Mouse (Mus musculus): ENCODE data around the gene 9430015G10Rik. TPM values are rescaled to one million over a fixed set of nuclear protein-coding genes. Genes with fewer than 3 reads are reported as not detected.

9430015G10Rik gene
- polyA plus RNA-seq, 1 experiment from 2014 or later: 38.4 TPM

DNA sequence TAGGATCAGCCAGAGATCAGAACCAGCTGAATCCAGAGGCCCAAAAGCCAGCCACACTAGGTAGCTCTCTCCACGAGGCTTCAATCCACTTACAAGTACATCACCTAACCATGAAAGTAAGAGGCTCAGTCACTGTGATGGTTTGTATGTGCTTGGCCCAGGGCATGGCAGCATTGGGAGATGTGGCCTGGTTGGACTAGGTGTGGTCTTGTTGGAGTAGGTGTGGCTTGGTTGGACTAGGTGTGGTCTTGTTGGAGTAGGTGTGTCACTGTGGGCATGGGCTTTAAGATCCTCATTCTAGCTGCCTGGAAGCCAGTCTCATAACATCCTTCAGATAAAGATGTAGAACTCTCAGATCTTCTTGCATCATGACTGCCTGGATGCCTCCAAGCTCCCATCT lies 18.5 kb upstream of the 9430015G10Rik start:
- Histone ChIP-seq H3K4me2 (replicated peaks; ENCODE audit: low read depth, low read length) (no peak overlapping the region), H3K36me3 (ENCODE audit: control insufficient read depth, insufficient read depth, low read length) (no peaks in the 10 kb centered on the region), H3K27ac (ENCODE audit: low read length) (no peak overlapping the region), H3K9me3 (ENCODE audit: control insufficient read depth, low read depth, low read length) (no peaks in the 10 kb centered on the region), H3K4me1 (ENCODE audit: control insufficient read depth, insufficient read depth, low read length) (no peaks in the 10 kb centered on the region), H3K27me3 (ENCODE audit: control insufficient read depth, insufficient read depth, low read length) (no peaks in the 10 kb centered on the region), H3K9ac (replicated peaks; ENCODE audit: low read depth, low read length) (no peak overlapping the region), H3K4me3 (ENCODE audit: low read depth, low read length) (no peak overlapping the region)
- ATAC-seq (ENCODE audit: insufficient number of reproducible peaks, insufficient read depth, low FRiP score, low read depth): no peak
- 69% methylated on average over 1 of the region's 1 CpGs for WGBS

- WGBS: 80% methylated on average over 1 of the region's 1 CpGs
- ATAC-seq (ENCODE audit: insufficient number of reproducible peaks, insufficient read depth, low FRiP score, low read depth): no peak
These were observed 17.0 kb upstream of the 9430015G10Rik start for GRCm38 (mm10) chr4:156092765-156093164.

DNA sequence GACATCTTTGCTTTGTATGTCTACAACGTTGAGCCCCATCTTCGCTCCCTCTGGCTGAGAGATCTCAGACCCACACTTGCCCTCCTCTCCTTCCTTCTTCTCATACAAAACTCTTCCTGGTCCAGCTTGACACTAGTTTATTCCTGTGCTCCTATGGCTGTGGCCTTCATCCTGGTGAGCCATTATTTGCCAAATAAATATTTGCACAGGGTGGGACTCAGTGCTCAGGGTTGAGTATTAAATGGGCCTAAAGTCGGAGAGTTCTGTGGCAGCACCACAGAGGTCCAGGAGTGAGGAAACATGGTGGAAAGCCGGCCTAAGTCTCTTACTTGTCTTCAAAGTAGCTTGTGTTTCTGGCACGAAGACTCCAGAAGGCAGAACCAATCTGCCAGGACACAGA lies 16.0 kb upstream of the 9430015G10Rik start:
- no peak overlapping the region for H3K27ac ChIP-seq (ENCODE audit: low read length)
- H3K9ac ChIP-seq (replicated peaks; ENCODE audit: low read depth, low read length): no peak overlapping the region
- no peak overlapping the region for H3K4me3 ChIP-seq (ENCODE audit: low read depth, low read length)
- H3K4me2 ChIP-seq (replicated peaks; ENCODE audit: low read depth, low read length): no peak overlapping the region
- H3K9me3 ChIP-seq (ENCODE audit: control insufficient read depth, low read depth, low read length): no peaks in the 10 kb centered on the region
- no peaks in the 10 kb centered on the region for H3K27me3 ChIP-seq (ENCODE audit: control insufficient read depth, insufficient read depth, low read length)
- 72% methylated on average over 5 of the region's 5 CpGs for WGBS
- H3K36me3 ChIP-seq (ENCODE audit: control insufficient read depth, insufficient read depth, low read length): no peaks in the 10 kb centered on the region
- ATAC-seq (ENCODE audit: insufficient number of reproducible peaks, insufficient read depth, low FRiP score, low read depth): no peak
- no peaks in the 10 kb centered on the region for H3K4me1 ChIP-seq (ENCODE audit: control insufficient read depth, insufficient read depth, low read length)

More at GRCm38 (mm10) chr4:156092765-156093164, 17.0 kb upstream of the 9430015G10Rik start:
- no peaks in the 10 kb centered on the region for H3K9me3 ChIP-seq (ENCODE audit: control insufficient read depth, low read depth, low read length)
- H3K9ac ChIP-seq (replicated peaks; ENCODE audit: low read depth, low read length): no peak overlapping the region
- H3K4me1 ChIP-seq (ENCODE audit: control insufficient read depth, insufficient read depth, low read length): no peaks in the 10 kb centered on the region
- no peak overlapping the region for H3K4me3 ChIP-seq (ENCODE audit: low read depth, low read length)
- no peaks in the 10 kb centered on the region for H3K36me3 ChIP-seq (ENCODE audit: control insufficient read depth, insufficient read depth, low read length)
- no peaks in the 10 kb centered on the region for H3K27me3 ChIP-seq (ENCODE audit: control insufficient read depth, insufficient read depth, low read length)
- H3K4me2 ChIP-seq (replicated peaks; ENCODE audit: low read depth, low read length): no peak overlapping the region
- no peak overlapping the region for H3K27ac ChIP-seq (ENCODE audit: low read length)

DNA sequence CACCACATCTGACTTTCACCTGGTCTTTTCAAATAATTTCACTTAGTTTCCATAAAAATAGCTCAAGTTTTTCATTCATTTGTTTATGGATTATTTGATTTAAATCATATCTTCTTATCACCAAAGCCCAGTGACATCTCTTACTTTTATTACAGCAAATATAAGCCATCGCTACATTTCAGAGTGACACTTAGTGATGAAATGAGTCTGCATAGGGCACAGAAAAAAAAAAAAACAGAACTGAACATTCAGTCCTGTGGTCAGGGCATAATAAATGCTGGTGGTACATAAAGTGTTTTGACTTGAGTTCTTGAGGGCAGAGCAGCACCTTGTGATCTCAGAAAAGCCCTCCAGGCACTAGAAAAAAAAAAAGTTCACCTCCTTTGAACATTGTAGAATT lies 13.6 kb upstream of the 9430015G10Rik start:
- Histone ChIP-seq H3K4me1 (ENCODE audit: control insufficient read depth, insufficient read depth, low read length) (no peaks in the 10 kb centered on the region), H3K36me3 (ENCODE audit: control insufficient read depth, insufficient read depth, low read length) (no peaks in the 10 kb centered on the region), H3K27ac (ENCODE audit: low read length) (no peak overlapping the region), H3K4me2 (replicated peaks; ENCODE audit: low read depth, low read length) (no peak overlapping the region), H3K9ac (replicated peaks; ENCODE audit: low read depth, low read length) (no peak overlapping the region), H3K4me3 (ENCODE audit: low read depth, low read length) (no peak overlapping the region), H3K27me3 (ENCODE audit: control insufficient read depth, insufficient read depth, low read length) (no peaks in the 10 kb centered on the region), H3K9me3 (ENCODE audit: control insufficient read depth, low read depth, low read length) (no peaks in the 10 kb centered on the region)
- no peak for ATAC-seq (ENCODE audit: insufficient number of reproducible peaks, insufficient read depth, low FRiP score, low read depth)
- WGBS: 83% methylated on average over 1 of the region's 1 CpGs

- Histone ChIP-seq H3K4me3 (ENCODE audit: low read depth, low read length) (no peak overlapping the region), H3K27me3 (ENCODE audit: control insufficient read depth, insufficient read depth, low read length) (no peaks in the 10 kb centered on the region), H3K4me1 (ENCODE audit: control insufficient read depth, insufficient read depth, low read length) (no peaks in the 10 kb centered on the region), H3K9me3 (ENCODE audit: control insufficient read depth, low read depth, low read length) (no peaks in the 10 kb centered on the region), H3K9ac (replicated peaks; ENCODE audit: low read depth, low read length) (no peak overlapping the region), H3K36me3 (ENCODE audit: control insufficient read depth, insufficient read depth, low read length) (no peaks in the 10 kb centered on the region), H3K27ac (ENCODE audit: low read length) (no peak overlapping the region), H3K4me2 (replicated peaks; ENCODE audit: low read depth, low read length) (no peak overlapping the region)
- ATAC-seq (ENCODE audit: insufficient number of reproducible peaks, insufficient read depth, low FRiP score, low read depth): no peak
- WGBS: 57% methylated on average over 9 of the region's 9 CpGs
These were observed 11.9 kb upstream of the 9430015G10Rik start for GRCm38 (mm10) chr4:156097770-156098366.

DNA sequence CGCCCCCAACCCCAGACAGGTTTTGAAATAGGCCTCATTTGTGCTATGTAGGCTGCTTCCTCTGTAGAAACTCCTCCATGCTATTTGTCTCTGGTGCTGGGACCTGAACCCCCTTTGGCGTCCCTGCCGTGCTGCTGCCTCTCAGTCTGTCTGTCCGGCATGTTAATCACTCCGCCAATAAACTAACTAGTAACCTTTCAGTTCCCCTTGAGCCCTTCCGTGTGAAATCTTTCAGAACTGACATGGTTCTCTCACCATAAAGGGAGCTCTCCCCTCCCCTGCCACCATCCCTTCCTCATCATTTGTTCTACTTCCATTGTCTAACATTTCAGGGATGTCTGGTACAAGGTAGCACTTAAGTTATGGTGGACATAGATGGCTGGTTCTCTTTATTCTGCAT lies 10.4 kb upstream of the 9430015G10Rik start:
- no peak for ATAC-seq (ENCODE audit: insufficient number of reproducible peaks, insufficient read depth, low FRiP score, low read depth)
- Histone ChIP-seq H3K9ac (replicated peaks; ENCODE audit: low read depth, low read length) (no peak overlapping the region), H3K27me3 (ENCODE audit: control insufficient read depth, insufficient read depth, low read length) (no peaks in the 10 kb centered on the region), H3K4me2 (replicated peaks; ENCODE audit: low read depth, low read length) (no peak overlapping the region), H3K4me1 (ENCODE audit: control insufficient read depth, insufficient read depth, low read length) (no peaks in the 10 kb centered on the region), H3K27ac (ENCODE audit: low read length) (no peak overlapping the region), H3K9me3 (ENCODE audit: control insufficient read depth, low read depth, low read length) (no peaks in the 10 kb centered on the region), H3K36me3 (ENCODE audit: control insufficient read depth, insufficient read depth, low read length) (no peaks in the 10 kb centered on the region), H3K4me3 (ENCODE audit: low read depth, low read length) (no peak overlapping the region)
- WGBS: 68% methylated on average over 6 of the region's 6 CpGs

GRCm38 (mm10) chr4:156100501-156100900 lies 9.3 kb upstream of the 9430015G10Rik start:
- Histone ChIP-seq H3K9ac (replicated peaks; ENCODE audit: low read depth, low read length) (no peak overlapping the region), H3K4me2 (replicated peaks; ENCODE audit: low read depth, low read length) (no peak overlapping the region), H3K4me3 (ENCODE audit: low read depth, low read length) (no peak overlapping the region), H3K9me3 (ENCODE audit: control insufficient read depth, low read depth, low read length) (no peaks in the 10 kb centered on the region), H3K36me3 (ENCODE audit: control insufficient read depth, insufficient read depth, low read length) (no peaks in the 10 kb centered on the region), H3K27ac (ENCODE audit: low read length) (peak overlapping the region; percentile 13; the same call in 1 of the 2 replicates), H3K27me3 (ENCODE audit: control insufficient read depth, insufficient read depth, low read length) (no peaks in the 10 kb centered on the region), H3K4me1 (ENCODE audit: control insufficient read depth, insufficient read depth, low read length) (no peaks in the 10 kb centered on the region)
- 0 out of 2 replicates have a peak, but pooled peaks have one; percentile 46 for ATAC-seq (ENCODE audit: insufficient number of reproducible peaks, insufficient read depth, low FRiP score, low read depth)
- WGBS: 68% methylated on average over 5 of the region's 5 CpGs

DNA sequence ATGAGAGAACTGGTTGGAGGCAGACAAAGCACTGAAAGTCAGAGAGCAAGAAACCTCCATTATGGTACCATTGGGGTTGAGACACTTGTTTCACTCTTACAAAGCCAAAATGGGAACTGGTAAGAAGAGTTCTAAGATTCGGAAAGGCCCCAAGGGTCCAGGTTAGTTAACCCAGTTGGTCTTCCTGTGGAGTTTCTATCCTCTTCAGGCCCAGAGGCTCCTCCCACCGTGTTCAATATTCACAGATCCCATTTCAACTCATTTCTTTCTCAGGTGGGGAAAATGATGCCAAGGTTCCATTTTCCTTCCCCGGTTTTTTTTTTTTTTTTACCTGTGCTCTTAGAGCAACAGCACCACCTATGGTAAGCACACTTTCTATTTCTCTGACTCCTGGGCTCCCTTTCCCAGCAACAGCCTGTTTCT lies 8.3 kb upstream of the 9430015G10Rik start:
- Histone ChIP-seq H3K27me3 (ENCODE audit: control insufficient read depth, insufficient read depth, low read length) (no peaks in the 10 kb centered on the region), H3K9ac (replicated peaks; ENCODE audit: low read depth, low read length) (no peak overlapping the region), H3K36me3 (ENCODE audit: control insufficient read depth, insufficient read depth, low read length) (no peaks in the 10 kb centered on the region), H3K4me2 (replicated peaks; ENCODE audit: low read depth, low read length) (no peak overlapping the region), H3K27ac (ENCODE audit: low read length) (no peak overlapping the region), H3K4me1 (ENCODE audit: control insufficient read depth, insufficient read depth, low read length) (no peaks in the 10 kb centered on the region), H3K9me3 (ENCODE audit: control insufficient read depth, low read depth, low read length) (no peaks in the 10 kb centered on the region), H3K4me3 (ENCODE audit: low read depth, low read length) (no peak overlapping the region)
- WGBS: 36% methylated on average over 3 of the region's 3 CpGs
- ATAC-seq (ENCODE audit: insufficient number of reproducible peaks, insufficient read depth, low FRiP score, low read depth): no peak

- no peaks in the 10 kb centered on the region for H3K27me3 ChIP-seq (ENCODE audit: control insufficient read depth, insufficient read depth, low read length)
- H3K9me3 ChIP-seq (ENCODE audit: control insufficient read depth, low read depth, low read length): no peaks in the 10 kb centered on the region
- H3K4me2 ChIP-seq (replicated peaks; ENCODE audit: low read depth, low read length): no peak overlapping the region
- H3K4me3 ChIP-seq (ENCODE audit: low read depth, low read length): no peak overlapping the region
- H3K27ac ChIP-seq (ENCODE audit: low read length): no peak overlapping the region
- H3K4me1 ChIP-seq (ENCODE audit: control insufficient read depth, insufficient read depth, low read length): no peaks in the 10 kb centered on the region
- H3K9ac ChIP-seq (replicated peaks; ENCODE audit: low read depth, low read length): no peak overlapping the region
- no peaks in the 10 kb centered on the region for H3K36me3 ChIP-seq (ENCODE audit: control insufficient read depth, insufficient read depth, low read length)
- ATAC-seq (ENCODE audit: insufficient number of reproducible peaks, insufficient read depth, low FRiP score, low read depth): no peak
- WGBS: 62% methylated on average over 4 of the region's 4 CpGs
These were observed 6.4 kb upstream of the 9430015G10Rik start for GRCm38 (mm10) chr4:156103342-156103741.

Data from stomach, embryonic 14.5 days (tissue).